Mouse (Mus musculus) hindbrain, embryonic 13.5 days (tissue): ENCODE data around the gene Baiap2. TPM values are rescaled to one million over a fixed set of nuclear protein-coding genes. Genes with fewer than 3 reads are reported as not detected.

Experiments used
- ATAC-seq: fragments of 200-750 bp; cut with Nextera tagmentation; 2 replicates; pipeline ENCODE4 v1.8.0; 2017; ENCODE audit warnings: moderate TSS enrichment; ENCODE audit not compliant: low FRiP score
- H3K27ac ChIP-seq: fragments of 300-500 bp; sonication (generic); 2 replicates; pipeline ENCODE4 v1.5.1; 2015; ENCODE audit warnings: inconsistent platforms, mild to moderate bottlenecking, moderate library complexity
- H3K27me3 ChIP-seq: fragments of 300-500 bp; sonication (generic); 2 replicates; pipeline ENCODE4 v1.6.1; 2015; ENCODE audit warnings: mild to moderate bottlenecking, inconsistent platforms
- H3K36me3 ChIP-seq: fragments of 300-500 bp; sonication (generic); 2 replicates; pipeline ENCODE4 v1.6.1; 2015; ENCODE audit warnings: mild to moderate bottlenecking, inconsistent platforms
- H3K4me1 ChIP-seq: fragments of 300-500 bp; sonication (generic); replicated peaks from 2 replicates; pipeline ENCODE4 v1.6.1; 2015; ENCODE audit warnings: inconsistent platforms
- H3K4me2 ChIP-seq: fragments of 300-500 bp; sonication (generic); 2 replicates; pipeline ENCODE4 v1.6.1; 2015; ENCODE audit warnings: inconsistent platforms, mild to moderate bottlenecking, moderate library complexity
- H3K4me3 ChIP-seq: fragments of 300-500 bp; sonication (generic); 2 replicates; pipeline ENCODE4 v1.5.1; 2015; ENCODE audit warnings: mild to moderate bottlenecking, inconsistent platforms
- H3K9ac ChIP-seq: fragments of 300-500 bp; sonication (generic); 2 replicates; pipeline ENCODE4 v1.6.1; 2015; ENCODE audit warnings: mild to moderate bottlenecking, inconsistent platforms
- H3K9me3 ChIP-seq: fragments of 300-500 bp; sonication (generic); 2 replicates; pipeline ENCODE4 v1.6.1; 2016; ENCODE audit warnings: inconsistent platforms
- WGBS: fragments of 180-500 bp; shearing (Covaris S2); methylation state at CpG from one replicate; pipeline ENCODE4 v1.1.7; 2015; 5-methylcytosine and 5-hydroxymethylcytosine counted together
- polyA plus RNA-seq: library from polyadenylated mRNA; unstranded; fragments of >200 nt; fragmentation: Nextera tagmentation; extraction: Ambion mirVana; gene quantifications from 2 replicates; pipeline ENCODE4 v1.2.1, GENCODE M21; 2015

Baiap2 gene
- polyA plus RNA-seq, 1 experiment from 2014 or later = 10.0 TPM

DNA sequence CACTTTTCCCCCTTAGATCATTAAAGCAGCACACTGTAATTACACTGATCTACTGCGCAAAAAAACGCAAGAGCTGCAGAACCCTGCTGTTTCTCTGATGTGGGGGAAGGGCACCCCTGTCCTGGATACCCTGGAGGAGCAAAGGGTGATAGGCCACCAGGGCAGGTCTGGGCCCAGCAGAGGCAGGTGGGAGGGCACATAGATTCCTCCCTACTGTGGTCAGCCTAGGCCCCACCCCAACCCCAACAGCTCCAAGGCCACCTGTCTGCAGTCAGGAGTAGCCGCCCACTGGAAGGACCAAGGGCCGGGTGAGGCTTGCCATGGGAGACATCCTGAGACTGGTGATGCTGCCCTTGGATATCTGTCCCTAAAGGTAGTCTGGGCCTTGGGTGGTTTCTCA, 102.8 kb downstream of the Baiap2 start:
- H3K9me3 ChIP-seq = no peaks in the 10 kb centered on the region
- H3K9ac ChIP-seq = peak overlapping the region; percentile 92
- peak overlapping the region; percentile 95 for H3K27ac ChIP-seq
- H3K36me3 ChIP-seq = no peaks in the 10 kb centered on the region
- 61% methylated on average over 4 of the region's 4 CpGs for WGBS
- no peak for ATAC-seq
- H3K27me3 ChIP-seq = peaks cover 13% of the 10 kb centered on the region; the same call in 1 of the 2 replicates
- peaks cover 80% of the 10 kb centered on the region for H3K4me1 ChIP-seq
- peak overlapping the region; percentile 81 for H3K4me2 ChIP-seq
- peak overlapping the region; percentile 69 for H3K4me3 ChIP-seq

DNA sequence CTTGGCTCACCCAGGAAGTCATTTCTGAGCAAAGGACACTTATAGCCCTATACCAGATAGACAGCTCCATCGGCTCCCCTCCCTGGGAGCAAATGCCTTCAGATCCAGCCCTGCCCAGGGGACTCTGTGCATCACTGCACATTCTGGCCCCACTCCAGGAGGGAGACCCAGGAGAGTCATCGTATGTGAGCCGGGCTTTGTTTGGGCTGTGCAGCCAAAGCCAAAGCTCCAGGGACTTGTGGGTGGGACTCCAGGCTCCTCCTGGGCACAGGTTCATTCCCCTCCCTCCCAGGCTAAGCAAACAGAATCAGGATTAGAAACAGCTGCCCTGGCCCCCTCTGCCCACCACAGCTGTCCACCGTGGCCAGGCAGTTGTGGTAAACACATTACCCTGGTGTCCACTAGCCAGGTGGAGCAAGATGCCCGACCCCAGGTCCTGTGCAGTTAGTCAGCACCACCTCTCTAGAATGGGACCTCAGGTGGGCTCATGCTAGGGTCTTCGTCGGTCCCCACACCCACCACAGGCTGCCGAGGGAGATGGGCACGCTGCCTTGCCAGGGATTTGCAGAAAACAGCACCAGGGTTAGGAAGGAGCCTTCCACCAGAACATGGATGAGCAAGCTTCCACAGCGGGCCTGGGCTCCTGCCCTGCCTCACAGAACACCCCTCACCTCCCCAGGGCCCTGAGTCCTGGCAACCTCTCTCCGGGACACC, 103.4 kb downstream of the Baiap2 start:
- peak; percentile 21 for ATAC-seq
- Histone ChIP-seq H3K9ac (peak overlapping the region; percentile 92), H3K9me3 (no peaks in the 10 kb centered on the region), H3K4me3 (peak overlapping the region; percentile 69), H3K4me1 (peaks cover 76% of the 10 kb centered on the region), H3K4me2 (peak overlapping the region; percentile 81), H3K27ac (peak overlapping the region; percentile 95), H3K36me3 (no peaks in the 10 kb centered on the region), H3K27me3 (peaks cover 14% of the 10 kb centered on the region; the same call in 1 of the 2 replicates)
- 35% methylated on average over 11 of the region's 11 CpGs for WGBS

DNA sequence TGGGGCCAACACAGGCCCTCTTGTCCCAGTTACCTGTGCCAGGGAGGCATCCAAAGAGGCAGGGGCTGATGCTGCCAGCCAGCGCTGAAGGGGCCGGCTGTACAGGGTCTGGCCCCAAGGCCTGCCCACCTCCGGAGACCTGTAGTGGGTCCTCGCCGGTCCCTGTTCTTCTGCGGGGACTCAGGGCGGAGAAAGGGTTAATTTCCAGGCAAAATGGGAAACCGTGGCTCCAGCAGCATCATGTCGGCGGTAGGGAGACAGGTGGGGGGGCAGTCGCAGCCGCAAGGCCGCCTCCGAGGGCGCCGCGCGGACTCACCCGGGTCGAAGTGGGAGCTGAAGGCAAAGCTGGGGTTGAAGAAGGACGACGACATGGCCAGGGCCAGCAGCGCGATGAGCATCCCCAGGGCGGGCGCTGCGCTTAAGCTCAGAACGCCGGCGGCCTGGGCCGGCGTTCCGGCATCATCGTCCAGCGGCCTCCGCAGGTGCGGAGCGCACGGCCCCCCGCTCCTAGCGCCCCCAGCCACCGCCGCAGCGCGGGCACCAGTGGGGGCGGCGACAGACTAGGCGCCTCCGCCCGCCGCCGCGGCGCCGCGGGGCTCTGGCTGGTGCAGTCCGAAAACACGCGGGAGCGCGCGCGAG, 104.1 kb downstream of the Baiap2 start, which contains the start of gene Aatk:
Gene Aatk (minus strand): TSS at position 615 of the 639 bp plus-strand sequence.
- Histone ChIP-seq H3K4me3 (peak within 1 kb of the TSS; percentile 69), H3K27me3 (peaks cover 14% of the 10 kb centered on the region; the same call in 1 of the 2 replicates), H3K4me2 (peak within 1 kb of the TSS; percentile 81), H3K4me1 (peaks cover 78% of the 10 kb centered on the region), H3K9ac (peak within 1 kb of the TSS; percentile 92), H3K27ac (peak within 1 kb of the TSS; percentile 95), H3K9me3 (no peaks in the 10 kb centered on the region), H3K36me3 (no peaks in the 10 kb centered on the region)
- peak; percentile 21; the same call in 1 of the 2 replicates for ATAC-seq
- WGBS = under 1% methylated on average over 59 of the region's 63 CpGs

DNA sequence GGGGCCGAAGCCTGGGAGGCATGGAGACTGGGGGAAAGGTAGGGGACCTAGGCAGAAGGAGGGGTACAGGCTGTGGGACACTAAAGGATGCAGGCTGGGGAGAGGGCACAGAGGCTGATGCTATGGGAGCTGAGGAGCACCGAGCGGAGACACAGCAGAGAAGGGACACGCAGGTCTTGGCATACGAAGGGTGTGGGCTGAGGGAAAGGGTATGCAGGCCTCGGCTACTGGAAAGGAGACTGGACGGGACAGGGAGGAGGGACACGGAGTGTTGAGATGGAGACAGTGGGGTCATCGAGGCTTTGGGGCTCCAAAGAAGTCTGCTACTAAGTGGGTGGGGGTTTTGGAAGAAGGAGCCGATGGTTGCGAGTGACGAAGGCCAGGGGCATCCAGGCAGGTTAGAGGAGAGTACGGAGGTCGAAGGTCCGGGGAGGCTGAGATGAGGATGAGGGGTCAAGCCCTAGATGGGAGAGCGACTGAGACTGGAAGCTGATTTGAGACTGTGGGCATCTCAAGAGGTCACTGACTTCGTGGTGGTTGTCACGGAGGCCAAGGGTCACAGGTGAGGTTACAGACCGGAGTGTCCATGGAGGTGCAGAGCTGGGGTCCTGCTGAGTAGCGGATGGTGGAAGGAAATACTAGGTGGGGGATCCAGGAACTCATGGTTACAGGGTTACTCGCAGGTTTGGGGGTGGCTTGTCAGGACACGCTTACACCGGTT, 105.1 kb downstream of the Baiap2 start:
- H3K27ac ChIP-seq = peak overlapping the region; percentile 95
- peak overlapping the region; percentile 69 for H3K4me3 ChIP-seq
- H3K4me2 ChIP-seq = peak overlapping the region; percentile 81
- WGBS = 7% methylated on average over 23 of the region's 23 CpGs
- no peaks in the 10 kb centered on the region for H3K9me3 ChIP-seq
- H3K36me3 ChIP-seq = no peaks in the 10 kb centered on the region
- ATAC-seq = peak; percentile 19
- peak overlapping the region; percentile 92 for H3K9ac ChIP-seq
- H3K4me1 ChIP-seq = peaks cover 68% of the 10 kb centered on the region
- peaks cover 14% of the 10 kb centered on the region; the same call in 1 of the 2 replicates for H3K27me3 ChIP-seq

DNA sequence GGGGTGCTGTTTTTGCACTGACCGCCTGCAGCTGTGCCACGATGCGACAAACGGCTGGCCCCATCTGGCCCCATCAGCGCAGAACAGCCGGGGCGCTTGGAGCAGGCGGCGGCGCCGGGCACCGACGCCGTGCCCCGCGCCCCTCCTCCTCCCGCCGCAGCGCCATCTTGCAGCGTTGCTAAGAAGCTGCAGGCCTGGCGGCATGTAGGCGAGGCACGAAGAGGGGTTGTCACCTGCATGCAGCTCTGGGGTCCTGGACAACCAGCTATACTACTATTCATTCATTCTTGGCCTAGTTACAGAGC, 105.6 kb downstream of the Baiap2 start:
- Histone ChIP-seq H3K36me3 (no peaks in the 10 kb centered on the region), H3K27me3 (peaks cover 14% of the 10 kb centered on the region; the same call in 1 of the 2 replicates), H3K9ac (peak overlapping the region; percentile 92), H3K4me1 (peaks cover 65% of the 10 kb centered on the region), H3K9me3 (no peaks in the 10 kb centered on the region), H3K4me3 (peak overlapping the region; percentile 69), H3K4me2 (peak overlapping the region; percentile 81), H3K27ac (peak overlapping the region; percentile 95)
- 1% methylated on average over 23 of the region's 23 CpGs for WGBS
- peak; percentile 38 for ATAC-seq

DNA sequence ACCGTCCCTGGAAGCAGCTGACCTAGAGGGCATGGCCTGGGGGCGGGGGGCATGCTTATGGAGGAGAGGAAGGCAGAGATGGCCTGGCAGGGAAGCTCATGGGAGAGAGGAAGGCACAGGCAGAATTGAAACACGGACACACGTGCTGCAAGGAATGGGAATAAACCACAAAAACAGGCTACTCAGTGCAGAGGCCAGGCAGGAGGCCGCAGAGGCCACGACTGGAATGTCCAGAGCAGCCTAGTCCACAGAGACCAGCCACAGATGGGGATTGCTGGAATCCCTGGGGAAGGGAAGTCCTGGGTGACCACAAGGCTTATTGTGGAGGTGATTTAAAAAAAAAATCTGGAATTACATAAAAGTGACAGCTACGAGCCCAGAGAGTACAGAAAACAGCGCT, 106.5 kb downstream of the Baiap2 start:
- no peak overlapping the region for H3K4me3 ChIP-seq
- H3K9ac ChIP-seq = no peak overlapping the region
- peaks cover 58% of the 10 kb centered on the region for H3K4me1 ChIP-seq
- WGBS = 86% methylated on average over 8 of the region's 8 CpGs
- peaks cover 14% of the 10 kb centered on the region; the same call in 1 of the 2 replicates for H3K27me3 ChIP-seq
- H3K4me2 ChIP-seq = 0 out of 2 replicates have a peak overlapping the region, but pooled peaks have one; percentile 81
- H3K36me3 ChIP-seq = no peaks in the 10 kb centered on the region
- H3K27ac ChIP-seq = no peak overlapping the region
- no peak for ATAC-seq
- no peaks in the 10 kb centered on the region for H3K9me3 ChIP-seq

DNA sequence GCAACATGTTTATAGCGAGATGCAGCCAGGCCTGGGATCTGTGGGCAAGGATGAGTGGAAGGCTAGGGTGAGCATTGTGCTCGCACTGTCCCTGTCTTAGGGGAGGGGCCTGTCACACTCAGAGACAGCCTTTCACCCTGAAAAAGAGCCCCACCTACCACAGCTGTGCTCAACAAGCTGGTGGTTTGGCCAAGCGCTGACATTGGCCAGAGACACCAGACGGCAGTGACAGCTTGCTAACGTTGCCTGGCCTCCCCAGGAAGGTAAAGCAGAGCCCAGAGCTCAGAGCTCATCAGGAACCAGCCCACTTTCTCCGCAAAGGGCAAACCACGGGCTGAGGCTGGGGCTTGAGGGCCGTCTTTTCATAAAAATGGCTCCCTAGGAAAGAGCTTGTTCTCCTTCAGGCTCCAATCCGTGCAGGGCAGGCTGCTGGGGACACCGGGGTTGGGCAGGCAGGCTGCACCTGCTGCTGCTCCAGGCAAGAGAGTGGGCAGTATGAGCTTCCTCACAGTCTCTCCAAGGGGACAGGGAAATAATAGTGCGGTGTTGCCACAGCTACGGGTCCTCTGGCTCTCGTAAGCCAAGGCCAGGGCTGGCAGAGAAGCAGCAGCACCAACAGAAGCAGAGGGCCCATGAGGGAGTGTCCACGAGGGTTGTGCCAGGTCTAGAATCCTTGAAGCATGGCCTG, 108.7 kb downstream of the Baiap2 start:
- Histone ChIP-seq H3K36me3 (no peaks in the 10 kb centered on the region), H3K4me1 (peaks cover 36% of the 10 kb centered on the region), H3K9me3 (no peaks in the 10 kb centered on the region), H3K4me3 (no peak overlapping the region), H3K9ac (peak overlapping the region; percentile 44), H3K27ac (peak overlapping the region; percentile 37), H3K4me2 (no peak overlapping the region), H3K27me3 (peaks cover 17% of the 10 kb centered on the region; the same call in 1 of the 2 replicates)
- WGBS = 35% methylated on average over 14 of the region's 14 CpGs
- 0 out of 2 replicates have a peak, but pooled peaks have one; percentile 17 for ATAC-seq

DNA sequence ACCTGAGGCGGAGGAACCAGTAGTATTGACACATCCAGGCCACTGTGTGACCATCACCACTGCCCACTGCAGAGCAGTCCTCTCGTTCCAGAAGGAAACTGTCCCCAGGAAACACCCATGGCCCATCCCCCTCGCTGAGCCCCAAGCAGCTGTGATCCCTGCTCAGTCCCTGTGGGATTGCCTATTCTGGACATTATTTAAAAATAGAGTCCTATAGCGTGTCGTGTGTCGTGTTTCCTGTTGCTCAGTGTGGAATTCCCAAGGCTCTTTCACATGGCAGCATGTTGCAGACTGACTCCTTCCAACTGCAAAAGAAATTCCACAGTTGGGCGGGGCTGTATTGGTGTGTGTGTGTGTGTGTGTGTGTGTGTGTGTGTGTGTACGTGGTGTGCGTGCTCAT, 109.7 kb downstream of the Baiap2 start:
- Histone ChIP-seq H3K4me1 (peaks cover 30% of the 10 kb centered on the region), H3K9ac (no peak overlapping the region), H3K9me3 (no peaks in the 10 kb centered on the region), H3K27me3 (peaks cover 17% of the 10 kb centered on the region; the same call in 1 of the 2 replicates), H3K4me3 (no peak overlapping the region), H3K27ac (no peak overlapping the region), H3K36me3 (no peaks in the 10 kb centered on the region), H3K4me2 (no peak overlapping the region)
- 71% methylated on average over 9 of the region's 9 CpGs for WGBS
- ATAC-seq = no peak

DNA sequence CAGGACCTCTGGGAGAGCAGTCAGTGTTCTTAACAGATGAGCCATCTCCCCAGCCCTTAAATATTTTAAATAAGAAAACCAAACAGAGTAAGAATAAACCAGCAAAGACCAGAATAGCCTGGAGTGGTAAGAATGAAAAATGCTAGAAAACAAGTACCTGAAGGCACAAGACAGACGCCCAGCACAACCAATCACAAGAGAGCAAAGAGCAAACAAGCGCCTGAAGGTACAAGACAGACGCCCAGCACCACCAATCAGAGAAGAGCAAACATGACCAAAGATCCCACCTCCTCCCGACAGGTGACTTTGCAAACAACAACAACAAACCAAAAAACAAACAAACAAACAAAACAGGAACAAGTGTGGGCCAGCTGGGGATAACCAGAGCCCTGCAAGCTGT, 111.3 kb downstream of the Baiap2 start:
- 79% methylated on average over 4 of the region's 4 CpGs for WGBS
- Histone ChIP-seq H3K4me3 (no peak overlapping the region), H3K9ac (no peak overlapping the region), H3K27ac (no peak overlapping the region), H3K4me2 (no peak overlapping the region), H3K27me3 (peaks cover 7% of the 10 kb centered on the region; the same call in 1 of the 2 replicates), H3K4me1 (peaks cover 14% of the 10 kb centered on the region), H3K36me3 (no peaks in the 10 kb centered on the region), H3K9me3 (no peaks in the 10 kb centered on the region)
- ATAC-seq = no peak

DNA sequence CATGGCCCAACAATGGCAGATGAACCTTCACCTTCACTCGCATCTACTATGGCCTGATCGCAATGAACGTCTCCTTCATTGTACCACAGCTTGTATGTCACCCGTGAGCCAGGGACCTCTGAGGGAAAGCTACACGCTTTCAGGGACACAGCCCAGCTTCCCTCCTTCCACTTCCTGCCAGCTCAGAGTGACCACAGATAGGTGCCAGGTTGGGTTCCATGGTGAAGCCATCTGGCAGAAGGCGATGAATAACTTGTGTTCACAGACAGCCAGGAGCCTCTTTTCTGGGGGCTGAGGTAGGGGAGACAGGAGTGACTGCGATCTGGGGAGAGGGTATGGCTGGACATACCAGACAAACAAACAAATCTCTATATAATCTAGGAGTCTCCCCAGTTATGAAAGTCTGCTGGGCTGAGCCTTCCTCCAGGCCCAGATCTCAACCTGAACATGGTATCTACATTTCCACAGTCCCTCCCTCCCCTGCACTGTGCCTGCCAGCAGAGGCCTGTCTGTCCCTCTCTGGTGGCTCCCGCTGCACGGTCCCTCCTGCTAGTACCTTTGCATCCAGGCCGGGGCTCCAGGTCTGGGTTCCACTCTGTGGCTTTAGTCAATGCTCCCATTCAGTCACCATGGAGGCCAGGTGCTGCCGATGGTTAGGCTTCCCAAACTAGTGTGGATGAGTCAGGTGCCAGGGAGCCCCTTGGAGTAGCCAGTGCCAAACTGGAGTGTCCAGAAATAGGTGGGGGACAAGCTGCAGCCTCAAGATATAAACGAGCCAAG, 113.6 kb downstream of the Baiap2 start:
- H3K9me3 ChIP-seq = no peaks in the 10 kb centered on the region
- no peak overlapping the region; the same call in 1 of the 2 replicates for H3K9ac ChIP-seq
- H3K4me2 ChIP-seq = no peak overlapping the region
- 91% methylated on average over 12 of the region's 12 CpGs for WGBS
- ATAC-seq = no peak
- peaks cover 3% of the 10 kb centered on the region; the same call in 1 of the 2 replicates for H3K27me3 ChIP-seq
- no peak overlapping the region for H3K27ac ChIP-seq
- peaks cover 6% of the 10 kb centered on the region for H3K4me1 ChIP-seq
- H3K36me3 ChIP-seq = no peaks in the 10 kb centered on the region
- no peak overlapping the region for H3K4me3 ChIP-seq
